Mouse (Mus musculus) adrenal gland (tissue): ENCODE measurements around the gene Pigx.

ENCODE experiments used
- intact Hi-C: fragments of 180-260 bp; cut with DNase I; formaldehyde crosslinking; loops from one replicate; pipeline ENCODE4 v1.15.1; 2025

Gene Pigx

DNA sequence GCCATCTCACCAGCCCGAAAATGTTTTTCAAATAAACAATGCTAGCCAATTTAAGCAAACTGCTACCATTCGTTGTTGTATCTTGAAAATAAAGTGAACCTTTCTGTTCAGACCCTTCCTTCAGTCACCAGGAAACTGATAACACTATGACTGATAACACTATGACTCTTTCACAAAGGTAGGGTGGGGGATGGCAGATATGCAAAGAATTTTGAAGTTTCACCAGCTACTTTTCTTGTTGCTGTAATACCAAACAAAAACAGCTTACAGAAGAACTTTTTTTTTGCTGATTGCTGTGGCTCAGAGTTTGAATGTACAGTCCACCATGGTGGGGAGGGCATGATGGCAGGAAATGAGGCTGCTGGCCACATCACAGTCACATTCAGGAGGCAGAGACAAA lies 37.3 kb downstream of the Pigx start:
- intact Hi-C loops, result no loop called here

DNA sequence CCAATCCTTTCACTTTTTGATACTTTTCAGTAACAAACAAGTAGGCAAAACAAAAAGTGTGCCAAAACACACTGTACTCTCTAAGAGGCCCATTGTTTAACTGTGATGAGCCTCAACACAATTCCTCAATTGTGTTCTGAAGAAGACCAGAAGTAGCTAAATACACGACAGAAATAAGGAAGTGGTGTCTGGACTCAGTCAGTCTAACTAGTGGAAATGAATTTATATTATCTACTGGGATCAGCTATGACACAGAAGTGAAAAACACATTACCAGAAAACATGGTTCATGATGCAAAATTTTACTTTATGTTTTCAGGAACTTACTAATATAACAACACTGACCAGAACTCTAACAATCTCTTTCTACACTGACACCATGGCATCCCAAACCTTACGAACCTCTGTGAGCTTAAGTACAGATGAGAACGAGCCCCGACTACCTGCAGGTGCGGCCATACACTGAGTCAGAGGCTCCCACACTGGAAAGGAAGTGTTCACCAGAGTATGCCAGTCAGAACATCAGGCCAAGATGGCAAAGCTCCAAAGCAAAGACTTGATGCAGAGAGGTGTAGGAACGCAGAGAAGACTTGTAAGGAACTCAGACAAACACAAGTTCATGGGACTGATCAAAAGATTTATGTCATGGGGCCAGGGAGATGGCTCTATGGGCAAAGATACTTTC lies 39.6 kb downstream of the Pigx start:
- intact Hi-C loops, result no loop called here

DNA sequence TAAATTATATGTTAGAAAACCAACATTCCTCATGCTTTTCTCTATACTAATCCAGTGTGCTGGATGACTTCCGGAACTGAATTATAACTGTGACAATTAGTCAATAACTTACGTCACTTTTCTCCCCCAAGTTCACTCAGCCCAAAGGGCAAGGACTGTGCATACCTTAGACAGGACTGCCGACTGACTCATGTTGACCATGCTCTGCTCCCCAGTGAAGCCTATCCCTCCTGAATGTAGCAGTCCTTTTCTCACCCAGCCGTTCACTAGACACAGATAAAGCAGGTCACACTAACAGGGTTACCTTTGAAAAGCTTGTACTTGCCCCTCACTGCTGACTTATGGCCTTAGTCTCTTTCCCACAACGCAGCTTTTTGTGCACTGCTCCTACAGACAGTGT lies 40.7 kb downstream of the Pigx start:
- intact Hi-C loops, result no loop called here

DNA sequence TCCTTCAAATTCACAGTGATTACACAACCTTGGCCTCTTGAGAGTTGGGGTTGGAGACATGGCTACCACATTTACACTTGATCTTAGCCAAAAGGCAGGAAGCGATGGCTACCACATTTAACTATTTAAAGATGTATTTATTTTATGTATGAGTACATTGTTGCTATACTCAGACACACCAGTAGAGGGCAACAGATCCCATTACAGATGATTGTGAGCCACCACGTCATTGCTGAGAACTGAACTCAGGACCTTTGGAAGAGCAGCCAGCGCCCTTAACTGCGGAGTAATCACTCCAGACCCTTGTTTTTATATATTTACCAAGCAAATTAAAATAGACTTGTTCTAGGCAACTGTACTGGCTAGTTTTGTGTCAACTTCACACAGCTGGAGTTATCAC lies 57.2 kb downstream of the Pigx start:
- intact Hi-C loops, result no loop called here
